Mouse (Mus musculus) left cerebral cortex, postnatal 4 days (tissue): ENCODE measurements at regions not wholly inside any gene's neighbourhood (a gene's known extent, or its start where the extent isn't known, plus 50 kb on each side); places are given as distances from the start of the nearest gene placed in this dataset.
"Not testable (repeated sequence)": the region's sequence is repeated elsewhere in the genome, so short reads cannot be mapped to it uniquely, and the experiment has no call there.

ENCODE experiments used
- DNase-seq: peaks from one replicate; pipeline ENCODE4 v3.0.0-alpha.2; 2022
- intact Hi-C: fragments of 180-260 bp; cut with DNase I; formaldehyde crosslinking; loops from one replicate; pipeline ENCODE4 v1.15.1; 2025

- DNase-seq: no peak
Measured at GRCm38 (mm10) chr8:100393327-100393726, 977.1 kb upstream of the Cdh8 start.

GRCm38 (mm10) chr8:100367663-100368062 lies 951.4 kb upstream of the Cdh8 start:
- intact Hi-C loops: no loop called here
- DNase-seq: no peak

More at GRCm38 (mm10) chr8:100393327-100393726, 977.1 kb upstream of the Cdh8 start:
- intact Hi-C loops: no loop called here

- DNase-seq: no peak
- intact Hi-C loops: no loop called here
Measured at GRCm38 (mm10) chr8:100362772-100363171, 946.5 kb upstream of the Cdh8 start.

GRCm38 (mm10) chr8:100360541-100360940 lies 944.3 kb upstream of the Cdh8 start:
- DNase-seq, intact Hi-C loops: not testable (repeated sequence)

GRCm38 (mm10) chr8:100334528-100334927 lies 918.3 kb upstream of the Cdh8 start:
- intact Hi-C loops: loop anchor here (10.0 kb wide), 1 partner anchor 910 kb away; no protein-coding TSS in a partner anchor
- no peak for DNase-seq

GRCm38 (mm10) chr8:100325616-100326015 lies 909.3 kb upstream of the Cdh8 start:
- peak; percentile 63 for DNase-seq
- intact Hi-C loops: no loop called here

- intact Hi-C loops: no loop called here
- peak; percentile 16 for DNase-seq
Measured at GRCm38 (mm10) chr8:100323471-100323870, 907.2 kb upstream of the Cdh8 start.

- no peak for DNase-seq
- intact Hi-C loops: no loop called here
Measured at GRCm38 (mm10) chr8:100298191-100298590, 881.9 kb upstream of the Cdh8 start.

GRCm38 (mm10) chr8:100292588-100292987 lies 876.3 kb upstream of the Cdh8 start:
- DNase-seq: no peak
- intact Hi-C loops: no loop called here

GRCm38 (mm10) chr8:100291981-100292380 lies 875.7 kb upstream of the Cdh8 start:
- DNase-seq: no peak
- intact Hi-C loops: no loop called here
